Mouse (Mus musculus) urinary bladder, adult 18-20 months (tissue): Measurements from ENCODE around the gene Mybphl.

Experiments
- DNase-seq, 2 experiments: peaks; one replicate each; pipeline ENCODE4 v3.0.0; 2022; ENCODE audit warnings: low spot score in 2 of 2, mixed read lengths in 2 of 2

The Mybphl gene

GRCm38 (mm10) chr3:108364270-108364995 lies at the start of gene Mybphl:
Gene Mybphl (plus strand): TSS chr3:108364911.
- DNase-seq, result no peak

GRCm38 (mm10) chr3:108318517-108318916 lies 46.2 kb upstream of the Mybphl start:
- DNase-seq, result no peak

DNA sequence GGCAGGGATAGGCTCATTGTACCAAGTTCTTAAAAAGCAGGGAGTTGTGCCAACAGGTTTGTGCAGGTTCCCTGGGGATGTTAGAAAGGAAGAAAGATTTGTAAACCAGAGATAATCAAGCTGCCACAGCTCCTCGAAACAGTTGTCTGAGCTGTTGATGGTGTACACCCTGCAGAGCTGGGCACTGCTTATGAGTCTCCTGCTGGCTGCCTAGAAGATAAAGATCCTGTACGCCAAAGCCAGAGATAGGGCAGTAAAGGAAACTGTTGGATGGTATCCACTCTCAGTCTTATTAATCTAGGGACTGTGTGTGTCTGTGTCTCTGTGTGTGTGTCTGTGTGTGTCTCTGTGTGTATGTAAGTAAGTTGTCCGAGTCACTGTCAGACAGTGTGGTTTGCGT lies 43.0 kb upstream of the Mybphl start:
- DNase-seq, result no peak

DNA sequence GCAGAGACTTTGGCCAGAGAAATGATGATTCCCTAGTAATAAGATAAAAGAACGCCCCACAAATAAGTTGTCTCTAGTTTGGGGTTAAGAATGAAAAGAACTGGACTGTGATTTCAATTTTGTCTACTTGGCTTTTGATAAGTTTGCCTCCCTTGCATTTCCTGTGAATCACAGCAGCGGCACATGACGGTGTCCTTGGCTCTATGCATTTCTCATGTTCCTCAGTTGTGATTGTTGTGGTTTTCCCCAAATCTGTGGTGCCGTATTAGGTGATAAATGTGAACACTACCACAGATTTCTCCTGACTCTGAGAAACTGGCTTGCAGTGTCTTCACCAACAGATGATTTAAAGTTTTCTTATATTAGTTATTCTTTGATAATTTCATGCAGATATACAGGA lies 42.6 kb upstream of the Mybphl start:
- no peak for DNase-seq

DNA sequence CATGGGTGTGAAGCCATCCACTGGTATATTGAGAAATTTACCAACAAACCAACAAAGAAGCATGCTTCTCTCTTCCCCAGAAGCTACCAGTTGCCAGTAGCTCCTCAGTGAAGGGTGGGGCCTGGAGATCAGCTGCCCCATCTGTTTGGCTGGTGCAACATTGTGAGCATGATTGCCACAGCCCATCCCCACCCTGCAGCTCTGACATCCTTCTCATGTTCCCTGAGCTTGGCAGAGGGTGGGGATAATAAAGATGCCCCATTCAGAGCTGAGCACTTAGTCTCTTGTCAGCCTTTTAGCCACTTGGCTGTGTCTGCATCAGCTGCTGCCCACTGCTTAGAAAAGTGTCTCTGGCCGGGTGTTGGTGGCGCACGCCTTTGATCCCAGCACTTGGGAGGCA lies 41.7 kb upstream of the Mybphl start:
- DNase-seq, result no peak

- DNase-seq, result no peak
These were observed 39.9 kb upstream of the Mybphl start for GRCm38 (mm10) chr3:108324837-108325236.

- DNase-seq, result no peak
These were observed 39.2 kb upstream of the Mybphl start for GRCm38 (mm10) chr3:108325521-108325920.

DNA sequence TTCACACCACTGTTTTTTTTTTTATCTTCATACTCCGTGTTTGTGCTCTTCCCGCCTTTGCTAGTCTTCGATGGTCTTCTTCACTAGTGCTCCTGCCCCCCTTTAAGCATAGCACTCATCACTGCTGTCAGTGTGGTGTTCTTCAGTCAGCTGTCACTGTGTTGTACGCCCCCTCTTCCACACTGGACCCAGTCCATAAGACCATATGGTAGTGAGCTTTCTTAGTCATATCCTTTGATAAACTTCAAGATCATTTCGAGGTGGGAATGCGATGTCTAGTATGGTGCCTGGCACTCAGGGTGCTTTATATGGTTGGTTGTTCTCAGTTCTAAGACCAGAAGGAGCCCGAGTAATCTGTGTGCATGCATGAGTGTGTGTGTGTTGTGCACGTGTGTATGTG lies 37.4 kb upstream of the Mybphl start:
- DNase-seq, result no peak

DNA sequence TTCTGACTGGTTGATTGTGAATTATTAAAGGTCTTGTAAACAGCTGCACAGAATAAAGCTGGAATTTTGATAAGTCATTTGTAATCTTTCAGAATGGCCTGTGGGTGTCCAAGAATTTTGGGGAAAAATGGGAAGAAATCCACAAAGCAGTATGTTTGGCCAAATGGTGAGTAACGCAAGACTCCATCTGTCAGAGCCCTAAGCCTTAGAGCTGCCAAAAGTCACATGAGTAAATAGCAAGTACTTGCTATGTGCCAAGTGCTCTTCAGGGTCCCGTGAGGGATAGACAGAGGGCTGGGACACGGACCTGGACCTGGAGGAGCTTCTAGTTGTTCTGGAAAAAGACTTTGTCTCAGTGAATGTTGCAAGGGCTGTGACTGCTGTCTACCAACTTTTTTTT lies 36.8 kb upstream of the Mybphl start:
- peak in 1 of 2 experiments; percentile 8 for DNase-seq

GRCm38 (mm10) chr3:108328441-108328841 lies 36.3 kb upstream of the Mybphl start:
- peak in 1 of 2 experiments; percentile 15 for DNase-seq

GRCm38 (mm10) chr3:108330812-108331211 lies 33.9 kb upstream of the Mybphl start:
- no peak for DNase-seq

- DNase-seq, result no peak
These were observed 27.8 kb upstream of the Mybphl start for GRCm38 (mm10) chr3:108336878-108337277.

- no peak for DNase-seq
These were observed 23.7 kb upstream of the Mybphl start for GRCm38 (mm10) chr3:108341040-108341439.

- no peak for DNase-seq
These were observed 22.5 kb upstream of the Mybphl start for GRCm38 (mm10) chr3:108342185-108342584.

DNA sequence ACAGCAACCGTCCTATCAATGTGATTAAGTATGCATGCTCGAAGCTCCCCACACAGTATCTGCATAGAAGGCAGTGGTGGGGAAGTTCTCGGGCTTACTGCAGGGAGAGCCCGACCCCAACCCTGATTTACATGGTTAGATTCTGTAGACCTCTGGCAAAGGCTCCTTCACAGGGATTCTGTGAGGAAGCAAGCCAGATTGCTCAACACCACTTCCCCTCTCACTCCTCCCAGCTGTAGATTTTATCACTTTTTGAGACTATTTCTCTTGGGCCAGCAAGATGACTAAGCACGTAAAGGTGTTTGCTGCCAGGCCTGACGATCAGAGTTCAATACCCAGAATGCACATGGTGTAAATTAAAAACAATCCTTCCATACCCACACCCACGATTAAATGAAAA lies 18.9 kb upstream of the Mybphl start:
- no peak for DNase-seq

- no peak for DNase-seq
These were observed 16.3 kb upstream of the Mybphl start for GRCm38 (mm10) chr3:108348376-108348775.

- DNase-seq, result no peak
These were observed 9.5 kb upstream of the Mybphl start for GRCm38 (mm10) chr3:108355245-108355644.

DNA sequence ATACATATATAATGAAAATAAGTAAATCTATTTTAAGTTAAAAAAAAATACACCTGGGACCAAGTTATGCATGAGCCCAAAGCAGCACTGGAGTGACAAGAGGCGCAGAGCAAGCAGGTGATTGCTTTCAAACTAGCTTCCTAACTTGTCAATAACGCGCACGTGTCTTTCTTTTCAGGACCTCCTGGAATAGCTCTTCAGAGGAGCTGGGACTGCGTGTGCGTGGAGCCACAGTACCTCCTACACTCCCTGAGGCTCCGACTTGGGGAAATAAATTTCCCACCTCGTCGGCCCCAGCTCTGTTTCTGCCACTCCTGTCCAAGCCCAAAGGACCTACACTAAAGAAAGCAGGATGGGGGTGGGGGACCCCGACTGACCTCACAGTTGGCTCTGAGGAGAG lies 7.7 kb upstream of the Mybphl start:
- no peak for DNase-seq

- DNase-seq, result no peak
These were observed 6.3 kb upstream of the Mybphl start for GRCm38 (mm10) chr3:108358445-108358844.

DNA sequence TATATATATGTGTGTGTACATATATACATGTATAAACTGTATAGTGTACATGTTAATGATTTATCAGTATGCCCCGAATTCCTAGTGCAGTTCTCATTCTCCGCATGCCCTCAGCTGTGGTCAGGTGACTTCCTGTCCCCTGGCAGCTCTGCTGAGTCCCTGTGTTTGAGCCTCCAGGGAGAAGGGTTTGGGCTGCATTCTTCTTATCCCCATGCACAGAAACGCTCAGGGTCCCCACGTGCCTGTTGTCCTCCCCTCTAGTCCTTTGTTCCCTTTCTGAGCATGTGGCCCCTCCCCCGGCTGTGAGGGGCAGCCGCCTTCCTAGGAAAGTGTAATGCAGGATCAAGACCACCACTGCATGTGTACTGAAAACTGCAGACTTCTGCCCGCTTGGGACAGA lies 3.8 kb upstream of the Mybphl start:
- DNase-seq, result no peak

DNA sequence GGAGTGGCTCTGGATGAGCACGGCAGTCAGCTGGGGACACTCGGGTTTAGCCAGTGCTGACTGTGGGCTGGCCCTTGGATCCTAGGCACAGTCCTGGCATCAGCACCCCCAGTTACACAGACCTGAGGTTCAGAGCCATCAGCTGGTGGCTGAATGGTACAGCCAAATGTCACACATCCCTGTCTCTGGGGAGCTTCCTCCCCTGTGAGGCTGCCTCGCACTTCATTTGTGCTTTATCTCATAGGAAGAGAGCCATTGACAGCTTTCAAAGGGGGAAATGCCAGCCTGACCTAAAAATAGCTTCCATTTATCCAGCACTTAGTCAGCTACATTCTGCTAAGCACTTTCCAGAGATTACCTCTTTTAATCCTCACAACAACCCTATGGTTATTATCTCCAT lies 1.1 kb upstream of the Mybphl start:
- DNase-seq, result no peak

GRCm38 (mm10) chr3:108367173-108367572 lies 2.5 kb downstream of the Mybphl start:
- no peak for DNase-seq

DNA sequence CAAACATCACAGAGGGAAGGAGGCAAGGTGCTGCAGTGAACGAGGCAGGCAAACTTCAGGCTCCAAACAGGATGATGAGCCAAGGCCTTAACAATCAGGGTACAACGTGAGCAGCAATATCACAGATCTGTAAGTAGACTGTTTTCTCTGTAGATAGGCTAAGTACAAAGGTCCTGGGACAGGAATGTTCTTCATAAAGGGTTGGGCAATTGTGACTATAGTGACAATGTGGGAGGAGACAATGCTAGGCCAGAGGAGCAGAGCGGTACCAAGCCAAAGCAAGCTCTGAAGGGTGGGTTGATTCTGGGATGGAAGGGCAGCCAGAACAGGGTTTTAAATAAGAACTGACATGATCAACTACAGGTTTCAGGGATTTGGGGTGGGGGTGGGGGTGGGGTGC lies 3.1 kb downstream of the Mybphl start:
- no peak for DNase-seq

DNA sequence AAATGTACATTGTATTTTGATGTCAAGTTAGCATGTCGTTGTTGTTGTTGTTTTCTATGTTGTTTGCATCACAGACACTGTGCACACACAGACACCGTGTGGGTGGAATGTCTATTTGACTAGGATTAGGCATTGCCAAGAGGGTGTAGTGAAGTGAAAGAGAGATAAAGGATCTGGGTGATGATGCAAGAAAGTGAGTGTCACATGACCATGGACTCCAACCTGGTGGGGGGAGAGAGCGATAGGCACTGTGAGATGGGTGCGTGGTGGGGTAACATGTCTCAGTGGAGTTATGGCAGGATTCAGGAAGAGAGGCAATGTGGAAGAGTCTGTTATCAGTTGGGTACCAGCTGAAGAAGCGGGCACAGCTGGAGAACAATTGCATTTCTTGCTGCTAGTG lies 4.0 kb downstream of the Mybphl start:
- DNase-seq, result no peak
